ENCODE assay signal across 10 mouse cellular contexts in the genomic region with DNA sequence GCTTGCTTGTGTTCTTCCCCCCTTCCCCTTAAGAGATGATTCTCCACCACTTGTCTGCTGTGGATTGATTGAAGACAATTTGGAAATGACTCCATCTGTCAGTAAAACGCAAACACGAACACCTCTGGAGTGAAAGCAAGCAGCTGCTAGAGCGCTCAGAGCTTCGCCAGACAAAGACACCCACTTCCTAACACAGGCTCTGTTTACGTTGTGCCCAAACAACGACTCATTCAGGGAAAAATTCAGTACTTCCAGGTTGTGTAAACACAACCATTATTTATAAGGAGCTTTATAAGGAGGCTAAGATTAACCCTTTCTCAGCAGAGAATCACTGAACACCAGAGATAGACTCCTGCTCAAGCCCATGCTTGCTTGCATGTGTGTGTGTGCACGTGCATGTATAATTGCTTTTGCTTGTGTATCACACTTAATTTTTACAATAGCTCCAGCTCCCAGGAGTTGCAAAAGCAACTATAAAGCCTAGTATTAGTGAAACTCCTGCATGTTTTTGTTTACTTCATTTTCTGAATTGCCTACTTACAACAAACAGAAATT.
DNase-seq lines count a peak whose midpoint lies in the region; ATAC-seq and TF ChIP-seq lines count a peak whose summit lies in the region.
"Had no signal": no experiment of that assay in that cellular context is flagged by ENCODE, and none has a peak within 500 bp of the region (broad histone marks: within the 10 kb centered on the region; RNA-seq: fewer than 3 reads in every experiment).

No protein-coding gene starts in this region.

- TF ChIP-seq CTCF in heart, postnatal 0 days (IDR thresholded peaks at IDR 0.05; ENCODE audit: low read depth), result no peak

- no peaks in the 10 kb centered on the region for H3K9me3 ChIP-seq in heart, postnatal 0 days (replicated peaks; ENCODE audit: control insufficient read depth, low read length)
- no peaks in the 10 kb centered on the region for H3K9me3 ChIP-seq in heart, embryonic 11.5 days (replicated peaks; ENCODE audit: control insufficient read depth, low read length)
- no peaks in the 10 kb centered on the region for H3K9me3 ChIP-seq in embryonic facial prominence, embryonic 10.5 days
- no peaks in the 10 kb centered on the region for H3K9me3 ChIP-seq in intestine, embryonic 15.5 days

- no peaks in the 10 kb centered on the region for H3K36me3 ChIP-seq in heart, postnatal 0 days (replicated peaks; ENCODE audit: control insufficient read depth, insufficient read depth, low read length)
- H3K36me3 ChIP-seq in heart, embryonic 11.5 days (ENCODE audit: control insufficient read depth, insufficient read depth, low read length), result no peaks in the 10 kb centered on the region
- H3K36me3 ChIP-seq in embryonic facial prominence, embryonic 10.5 days (replicated peaks), result no peaks in the 10 kb centered on the region
- no peaks in the 10 kb centered on the region for H3K36me3 ChIP-seq in intestine, embryonic 15.5 days

- ATAC-seq in heart, postnatal 0 days (ENCODE audit: insufficient read depth, low read depth), result no peak
- ATAC-seq in heart, embryonic 11.5 days (replicated peaks; ENCODE audit: insufficient number of reproducible peaks, low FRiP score, low TSS enrichment), result no peak
- peak; percentile 55 for ATAC-seq in intestine, embryonic 15.5 days

- no peak for DNase-seq in heart, postnatal 0 days (ENCODE audit: low spot score)
- DNase-seq in embryonic facial prominence, embryonic 10.5 days (ENCODE audit: low spot score), result no peak
- peak; percentile 48 for DNase-seq in naive thymus-derived CD4-positive, alpha-beta T cell, adult 2 months (ENCODE audit: low read depth)
- DNase-seq in adrenal gland, adult 8-10 months, result no peak
- no peak for DNase-seq in right cerebral cortex, postnatal 14 days
- no peak for DNase-seq in left cerebral cortex, postnatal 10 days (ENCODE audit: extremely low spot score in 1 of 2, low spot score in 2 of 2)
- DNase-seq: cerebellum, postnatal 10 days had no signal

- peak overlapping the region; percentile 1; the same call in 1 of the 2 replicates for H3K4me2 ChIP-seq in heart, postnatal 0 days (ENCODE audit: low read depth, low read length)
- H3K4me2 ChIP-seq in heart, embryonic 11.5 days, result no peak overlapping the region
- H3K4me2 ChIP-seq in intestine, embryonic 15.5 days (replicated peaks), result peak overlapping the region; percentile 14; the same call in 1 of the 2 replicates

- no peak overlapping the region for H3K27ac ChIP-seq in heart, postnatal 0 days (ENCODE audit: low read depth)
- H3K27ac ChIP-seq in heart, embryonic 11.5 days (ENCODE audit: low read depth, low read length), result no peak overlapping the region
- H3K27ac ChIP-seq in embryonic facial prominence, embryonic 10.5 days (replicated peaks), result 0 out of 2 replicates have a peak overlapping the region, but pooled peaks have one; percentile 6
- H3K27ac ChIP-seq in intestine, embryonic 15.5 days, result no peak overlapping the region
- H3K27ac ChIP-seq: layer of hippocampus, adult 2 months had no signal

- H3K4me3 ChIP-seq in heart, postnatal 0 days (ENCODE audit: low read depth, low read length), result no peak overlapping the region
- H3K4me3 ChIP-seq in heart, embryonic 11.5 days (ENCODE audit: low read depth, low read length), result no peak overlapping the region
- no peak overlapping the region for H3K4me3 ChIP-seq in embryonic facial prominence, embryonic 10.5 days
- no peak overlapping the region for H3K4me3 ChIP-seq in intestine, embryonic 15.5 days (replicated peaks)
- H3K4me3 ChIP-seq: layer of hippocampus, adult 2 months had no signal

- intact Hi-C loops in left cerebral cortex, postnatal 10 days (cut with DNase I), result no loop called here

- H3K9ac ChIP-seq in heart, postnatal 0 days (replicated peaks; ENCODE audit: low read depth, low read length), result no peak overlapping the region
- no peak overlapping the region for H3K9ac ChIP-seq in heart, embryonic 11.5 days (ENCODE audit: low read depth, low read length)
- H3K9ac ChIP-seq in intestine, embryonic 15.5 days, result no peak overlapping the region

- H3K4me1 ChIP-seq in heart, postnatal 0 days (ENCODE audit: control insufficient read depth, insufficient read depth), result no peaks in the 10 kb centered on the region; the same call in 1 of the 2 replicates
- H3K4me1 ChIP-seq in heart, embryonic 11.5 days (ENCODE audit: control insufficient read depth, insufficient read depth, low read length), result no peaks in the 10 kb centered on the region
- peaks cover 8% of the 10 kb centered on the region; the same call in 1 of the 2 replicates for H3K4me1 ChIP-seq in embryonic facial prominence, embryonic 10.5 days
- no peaks in the 10 kb centered on the region for H3K4me1 ChIP-seq in intestine, embryonic 15.5 days (replicated peaks)

- TF ChIP-seq EP300 in heart, postnatal 0 days (IDR thresholded peaks at IDR 0.05; ENCODE audit: low read depth), result no peak

- H3K27me3 ChIP-seq in heart, postnatal 0 days (ENCODE audit: control insufficient read depth, insufficient read depth, low read length), result no peaks in the 10 kb centered on the region
- H3K27me3 ChIP-seq in heart, embryonic 11.5 days (ENCODE audit: control insufficient read depth, insufficient read depth, low read length), result no peaks in the 10 kb centered on the region
- no peaks in the 10 kb centered on the region for H3K27me3 ChIP-seq in embryonic facial prominence, embryonic 10.5 days (replicated peaks; ENCODE audit: low read depth, poor library complexity, severe bottlenecking)
- H3K27me3 ChIP-seq in intestine, embryonic 15.5 days (replicated peaks), result no peaks in the 10 kb centered on the region

- WGBS in heart, postnatal 0 days, result 48% methylated on average over 7 of the region's 7 CpGs
- 39% methylated on average over 7 of the region's 7 CpGs for WGBS in heart, embryonic 11.5 days (ENCODE audit: insufficient replicate concordance)
- WGBS in embryonic facial prominence, embryonic 10.5 days, result 24% methylated on average over 7 of the region's 7 CpGs
- WGBS in intestine, embryonic 15.5 days, result 18% methylated on average over 7 of the region's 7 CpGs
